Mouse (Mus musculus): ENCODE measurements around the gene Calm2. TPM values are rescaled to one million over a fixed set of nuclear protein-coding genes. Genes with fewer than 3 reads are reported as not detected.

Gene Calm2
- polyA plus RNA-seq, 1 experiment = 1,162 TPM

DNA sequence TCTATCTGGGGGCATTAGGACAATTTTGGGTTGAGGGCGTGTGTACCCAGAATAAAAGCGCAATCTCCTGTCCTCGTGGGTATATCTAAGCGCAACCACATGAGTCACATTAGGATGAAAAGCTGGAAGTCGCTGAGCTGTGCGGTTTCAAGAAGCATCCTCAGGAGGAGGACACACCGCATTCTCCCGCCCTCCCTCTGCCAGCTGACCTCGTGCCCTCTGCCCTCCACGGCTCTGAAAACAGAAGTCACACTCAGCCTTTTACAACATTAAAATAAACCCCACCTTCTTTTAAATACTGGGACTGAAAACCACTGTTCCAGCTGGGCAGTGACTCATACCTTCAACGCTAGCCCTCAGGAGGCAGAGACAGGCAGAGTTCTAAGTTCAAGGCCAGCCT, 49.6 kb downstream of the Calm2 start:
- DNase-seq (ENCODE audit: low spot score) = no peak

DNA sequence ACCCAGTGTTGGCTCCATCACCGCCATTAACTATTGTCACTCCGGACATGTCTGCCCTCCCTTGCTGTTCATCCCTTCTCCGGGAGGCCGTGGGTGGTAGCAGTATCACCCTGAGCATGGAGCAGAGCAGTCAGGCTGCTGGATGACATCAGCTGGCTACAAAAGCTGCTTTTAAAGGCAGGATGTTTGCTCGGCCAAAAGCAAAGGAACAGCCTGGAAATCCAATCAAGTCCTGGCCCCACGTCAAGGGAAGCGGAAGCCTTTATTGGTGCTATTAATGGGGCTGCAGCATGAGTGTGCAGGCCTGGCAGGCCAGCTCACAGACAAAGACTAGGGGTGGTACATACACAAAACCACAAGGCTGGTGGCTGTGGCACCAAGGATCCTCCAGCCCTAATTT, 55.5 kb downstream of the Calm2 start:
- DNase-seq (ENCODE audit: low spot score) = no peak

DNA sequence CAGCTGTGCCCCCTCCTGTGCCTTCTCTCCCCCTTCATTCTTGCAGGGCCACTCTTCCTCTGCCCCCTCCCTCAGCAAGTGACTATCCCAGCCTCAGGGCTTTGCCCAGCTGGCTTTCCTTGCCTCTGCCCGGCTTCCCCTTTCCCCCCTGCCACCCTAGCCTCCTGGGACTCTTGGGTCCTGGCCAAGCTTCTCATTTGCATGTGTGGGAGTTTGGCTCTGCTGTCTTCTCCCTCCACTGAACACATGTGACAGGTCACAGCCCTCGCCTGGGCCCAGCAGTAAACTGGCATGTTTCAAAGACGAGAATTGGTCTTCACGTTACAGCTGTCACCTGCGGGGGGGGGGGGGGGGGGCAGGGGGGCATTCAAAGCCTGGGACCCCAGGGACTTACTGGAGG, 59.7 kb downstream of the Calm2 start:
- DNase-seq (ENCODE audit: low spot score) = no peak

- DNase-seq (ENCODE audit: low spot score) = no peak
Measured at GRCm38 (mm10) chr17:87385835-87386234, 60.9 kb downstream of the Calm2 start.

Other genes with a start within 250 kb of the Calm2 start
- gene Mcfd2, start 181.0 kb downstream of the Calm2 start, polyA plus RNA-seq (2012; rRNA removed) = 81.4 and 89.1 TPM in 2 replicates
- 14.6 and 20.5 TPM in 2 replicates for gene Ttc7, start 164.0 kb downstream of the Calm2 start, polyA plus RNA-seq (2012; rRNA removed)
- not detected in 2 replicates for gene Stpg4, start 19.2 kb downstream of the Calm2 start, polyA plus RNA-seq (2012; rRNA removed)
- 54.9 and 57.1 TPM in 2 replicates for gene Epcam, start 189.0 kb upstream of the Calm2 start, polyA plus RNA-seq (2012; rRNA removed)
- gene Msh2, start 225.4 kb upstream of the Calm2 start, polyA plus RNA-seq (2012; rRNA removed) = 19.0 and 19.4 TPM in 2 replicates

All from urinary bladder, adult 2 months (tissue).